Mouse (Mus musculus): ENCODE results near the gene Mtfr2. TPM values are rescaled to one million over a fixed set of nuclear protein-coding genes. Genes with fewer than 3 reads are reported as not detected.

Mtfr2 gene
- 1.3 TPM for polyA plus RNA-seq (2017; shearing (Covaris generic))

DNA sequence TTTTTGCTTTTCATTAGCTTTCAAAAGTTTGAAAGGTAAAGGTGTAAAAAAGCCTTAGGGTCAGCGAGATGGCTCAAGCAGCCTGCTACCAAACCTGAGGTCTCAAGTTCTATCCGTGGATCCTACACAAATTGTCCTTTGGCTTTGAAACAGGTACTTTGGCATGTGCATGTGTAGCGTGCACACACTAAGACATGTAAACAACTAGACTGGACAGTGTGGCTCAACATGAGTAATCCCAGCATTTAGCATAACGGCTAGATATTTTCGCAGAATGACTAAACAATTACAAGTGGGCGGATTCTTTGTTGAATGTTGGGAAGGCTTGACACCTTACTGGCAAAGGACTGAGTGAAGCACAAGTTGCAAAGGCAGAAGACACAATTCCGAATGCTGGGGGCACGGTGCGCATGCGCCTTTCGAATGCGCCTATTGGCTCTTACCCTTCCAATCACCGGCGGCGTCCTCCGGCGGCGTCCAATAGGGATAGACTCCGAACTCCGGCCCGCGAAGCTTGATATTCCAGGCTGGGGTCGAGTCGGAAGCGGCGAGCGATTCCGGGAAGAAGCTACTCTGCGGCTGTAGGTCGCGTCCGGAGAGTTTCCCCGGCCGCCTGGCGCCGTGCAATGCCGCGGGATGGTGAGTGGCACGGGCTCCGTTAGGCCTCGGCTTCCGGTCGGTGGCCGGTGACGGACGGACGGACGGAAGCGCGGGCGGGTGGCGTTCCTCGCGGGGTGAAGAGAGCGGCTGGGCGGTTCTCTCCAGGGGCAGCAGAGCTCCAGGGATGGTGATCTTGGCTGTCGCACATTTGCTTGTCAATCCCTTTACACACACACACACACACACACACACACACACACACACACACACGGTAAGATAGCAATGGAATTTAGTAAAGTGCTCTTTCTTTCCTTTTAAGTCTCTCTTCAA, at the start of gene Mtfr2:
Mtfr2 (plus strand) TSS at position 486 of the 930 bp plus-strand sequence.

DNA sequence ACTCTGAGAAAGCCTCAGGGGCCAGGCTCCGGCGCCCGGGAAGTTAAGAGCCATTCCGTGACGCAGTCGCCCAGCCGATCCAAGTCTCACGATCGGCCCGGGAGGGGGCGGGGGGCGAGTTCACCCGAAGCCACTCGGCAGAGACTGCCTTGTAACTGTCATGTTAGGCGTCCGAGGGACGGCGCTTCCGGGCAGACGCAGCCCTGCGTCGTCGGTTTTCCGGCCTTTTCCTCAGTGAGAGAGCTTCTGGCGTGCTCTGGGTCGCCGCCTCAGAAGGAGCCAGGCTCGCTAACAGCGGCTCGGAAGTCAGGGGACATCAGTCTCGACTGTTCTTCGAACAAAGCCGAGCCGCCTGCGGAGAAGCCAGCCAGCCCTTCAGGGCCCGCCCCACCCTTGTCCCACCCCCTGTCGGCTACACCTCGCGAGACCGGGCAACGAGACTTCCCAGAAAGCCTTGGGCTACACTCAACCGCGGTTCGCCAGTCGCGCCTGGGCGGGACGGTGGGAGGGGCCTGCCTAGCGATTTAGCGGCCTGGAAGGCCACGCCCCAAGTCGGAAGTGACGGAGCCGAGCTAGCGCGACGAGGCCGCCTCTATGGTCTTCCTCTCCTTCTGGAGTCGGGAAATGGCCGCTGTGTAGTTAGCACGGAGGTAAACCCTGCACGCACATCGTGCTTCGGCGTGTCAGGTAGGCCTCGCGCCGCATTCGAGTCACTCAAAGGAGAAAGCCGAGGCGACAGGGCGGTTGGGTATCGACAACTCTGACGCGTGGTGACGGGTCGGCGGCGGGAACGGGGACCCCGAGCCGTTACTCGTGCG, 35.4 kb upstream of the Mtfr2 start, which contains the start of gene Bclaf1:
Bclaf1 (plus strand) TSS at position 552 of the 818 bp plus-strand sequence.

Other genes starting within 250 kb of the Mtfr2 start
- 18.9 TPM for gene Map7, start 199.3 kb upstream of the Mtfr2 start, polyA plus RNA-seq (2017; shearing (Covaris generic))
- 196 TPM for gene Bclaf1, start 35.3 kb upstream of the Mtfr2 start, polyA plus RNA-seq (2017; shearing (Covaris generic))